Mouse (Mus musculus): ENCODE results near the gene Flt1. TPM values are rescaled to one million over a fixed set of nuclear protein-coding genes. Genes with fewer than 3 reads are reported as not detected.

The Flt1 gene
- polyA plus RNA-seq, 3 experiments from 2014 or later, result not detected

DNA sequence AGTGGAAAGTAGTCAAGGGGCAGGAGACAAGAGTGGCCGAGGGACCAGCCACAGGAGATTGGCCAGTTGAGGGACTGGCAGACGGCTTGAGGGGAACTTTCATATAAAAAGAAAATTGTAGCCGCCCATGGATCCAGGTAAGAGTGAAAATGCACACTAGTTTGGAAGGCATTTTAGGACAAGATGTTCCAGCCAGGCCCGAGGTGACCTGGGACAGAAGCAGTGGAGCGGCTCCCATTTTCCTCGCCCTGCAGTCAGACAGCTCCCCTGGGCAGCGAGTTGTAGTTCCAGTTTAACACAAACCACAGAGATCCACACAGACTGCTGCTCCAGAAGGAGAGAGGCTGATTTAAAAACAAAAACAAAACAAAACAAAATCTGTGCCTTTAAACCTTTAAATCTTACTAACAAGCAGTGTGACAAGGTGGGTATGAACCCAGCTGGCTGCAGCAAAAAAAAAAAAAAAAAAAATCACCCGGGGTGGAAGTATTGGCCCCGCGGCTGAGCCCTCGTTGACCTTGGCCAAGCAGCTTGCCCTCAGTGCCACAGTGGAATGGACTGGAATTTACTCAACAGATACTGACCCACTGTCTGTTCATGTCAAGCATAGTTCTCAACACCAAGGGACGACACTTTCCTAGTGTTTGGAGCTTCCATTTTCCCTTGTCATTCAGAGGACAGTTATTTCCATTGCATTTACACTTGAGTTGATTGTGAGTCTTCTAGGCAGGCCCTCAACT, 176.6 kb downstream of the Flt1 start:
- ATAC-seq, result no peak

DNA sequence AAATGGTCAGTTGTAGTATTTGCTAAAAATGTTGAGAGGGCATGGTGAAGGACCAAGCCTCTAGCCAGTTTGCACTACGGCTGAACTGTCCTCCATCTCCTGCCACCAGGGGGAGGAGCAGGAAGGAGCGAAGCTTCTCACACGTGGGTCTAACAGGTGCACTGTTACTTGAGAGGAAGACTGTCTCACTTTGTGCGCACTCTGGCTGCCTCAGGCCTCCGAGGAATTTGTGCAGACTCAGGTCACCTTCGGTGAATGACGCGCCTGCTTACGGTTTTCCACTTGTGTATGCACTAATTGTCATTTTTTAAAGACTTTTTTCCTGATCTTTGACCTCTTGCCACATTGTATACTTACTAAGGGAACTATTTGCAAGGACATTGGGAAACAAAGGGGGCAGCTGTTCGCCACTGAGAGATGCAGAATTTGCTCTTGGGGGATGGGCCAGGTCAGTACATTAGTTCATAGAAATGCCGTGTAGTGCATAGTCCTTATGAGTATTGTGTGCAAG, 180.0 kb downstream of the Flt1 start:
- ATAC-seq, result no peak

DNA sequence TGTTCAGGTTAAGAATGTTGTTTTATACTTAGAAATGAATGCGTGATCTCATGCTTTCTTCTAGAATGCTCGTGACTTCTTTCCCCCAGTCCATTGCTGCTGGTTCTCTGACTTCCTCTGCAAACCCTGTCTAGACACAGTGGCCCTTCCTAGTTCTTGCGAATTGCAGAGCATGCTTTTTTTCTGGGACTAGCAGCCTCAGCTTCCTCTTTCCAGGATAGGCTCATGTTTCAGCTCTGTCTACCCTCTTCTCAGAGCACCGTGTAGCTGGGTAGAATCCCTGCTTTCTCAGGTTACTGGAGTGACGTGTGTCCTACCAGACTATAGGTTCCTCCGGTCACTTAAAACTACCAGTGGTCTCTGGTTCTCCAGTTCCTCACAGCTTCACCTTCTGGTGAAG, 183.5 kb downstream of the Flt1 start:
- ATAC-seq, result no peak

DNA sequence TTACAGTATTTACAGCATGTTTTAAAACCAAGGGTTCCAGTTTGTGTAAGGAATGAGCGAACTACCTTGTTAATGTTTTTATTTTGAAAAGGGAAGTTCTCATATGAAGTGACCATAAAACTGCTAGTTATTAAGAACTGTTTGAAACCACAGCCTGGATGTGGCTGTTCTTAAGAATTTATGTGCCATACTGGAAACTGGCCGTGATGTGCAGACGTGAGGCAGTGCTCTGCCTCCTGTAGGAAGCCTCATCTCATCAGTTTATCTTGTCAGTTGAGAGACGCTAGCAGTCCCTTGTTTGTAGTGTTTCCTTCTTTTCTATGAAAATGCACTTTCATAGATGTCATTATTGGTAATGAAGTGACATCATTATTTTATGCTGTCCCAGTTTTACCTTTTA, 186.0 kb downstream of the Flt1 start:
- no peak for ATAC-seq

DNA sequence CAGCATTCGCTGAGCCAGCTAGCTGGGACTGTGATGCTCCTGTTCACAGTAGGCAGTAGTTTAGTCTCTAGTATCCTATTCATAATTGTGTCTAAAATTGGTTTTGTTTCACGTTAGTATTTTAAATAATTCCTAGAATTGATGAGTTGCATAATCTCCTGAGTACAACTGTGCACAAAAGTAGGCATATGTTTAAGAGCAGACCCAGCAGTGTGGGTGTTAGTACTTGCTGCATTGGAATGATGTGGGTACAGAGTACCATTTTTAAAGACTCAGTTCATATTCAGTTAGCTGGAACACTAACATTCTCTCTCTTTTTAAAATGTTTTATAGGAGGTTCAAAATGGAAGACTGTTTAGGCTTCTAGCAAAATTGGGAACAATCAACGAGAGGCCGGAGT, 186.4 kb downstream of the Flt1 start:
- ATAC-seq, result no peak

DNA sequence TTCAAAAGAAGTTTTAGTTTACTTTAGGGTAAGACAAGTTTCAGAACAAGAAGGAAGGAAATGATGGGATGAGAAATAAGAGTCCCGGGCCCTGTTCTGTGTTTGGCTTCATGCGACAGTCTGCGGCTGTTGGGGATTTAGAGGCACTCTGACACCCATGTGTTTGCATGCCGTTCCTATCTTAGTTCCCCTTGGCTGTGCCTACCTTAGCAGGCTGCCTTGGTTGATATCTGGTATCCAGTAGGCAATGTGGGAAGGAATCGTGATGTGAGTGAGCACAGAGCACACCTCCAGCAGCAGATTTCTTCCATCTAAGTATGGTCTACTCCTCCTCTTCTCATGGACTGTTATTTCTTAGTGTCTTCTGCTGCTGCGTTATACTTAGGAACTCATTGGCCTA, 193.8 kb downstream of the Flt1 start:
- no peak for ATAC-seq

DNA sequence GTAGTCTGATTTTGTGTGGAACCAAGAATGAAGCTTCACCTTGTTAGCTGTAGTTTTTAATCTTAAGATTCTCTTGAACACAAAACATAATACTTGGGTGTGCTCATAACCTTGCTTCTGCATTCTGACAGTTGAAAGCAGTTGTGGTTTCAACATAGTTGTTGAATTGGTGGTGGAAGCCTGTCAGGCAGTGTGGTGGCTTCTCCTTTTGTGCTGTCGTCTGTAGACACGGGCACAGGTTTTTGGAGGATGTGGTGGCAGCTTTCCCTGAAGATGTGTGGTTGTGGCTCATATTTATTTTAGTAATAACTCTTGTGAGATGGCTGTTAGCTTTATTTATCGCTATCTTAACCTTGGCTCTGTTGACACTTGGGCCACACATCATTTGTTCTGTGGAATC, 198.0 kb downstream of the Flt1 start:
- no peak for ATAC-seq

DNA sequence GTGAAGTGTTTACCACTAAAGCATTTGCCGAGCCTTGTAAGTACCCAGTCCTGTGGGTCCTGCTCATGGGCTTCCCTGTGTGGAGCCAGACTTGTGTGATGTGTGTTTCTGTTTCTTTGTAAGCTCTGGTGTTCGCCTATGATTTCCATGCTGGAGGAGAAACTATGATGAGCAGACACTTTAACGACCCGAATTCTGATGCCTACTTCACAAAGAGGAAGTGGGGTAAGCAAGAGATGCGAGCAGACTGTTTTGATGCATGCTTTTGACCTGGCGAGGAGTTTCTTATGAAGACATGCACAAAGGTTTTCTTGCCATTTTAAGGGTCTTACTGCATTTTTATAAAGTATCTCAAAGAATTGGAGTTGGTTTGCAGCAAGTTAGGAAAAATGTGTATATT, 198.8 kb downstream of the Flt1 start:
- ATAC-seq, result no peak

Other genes with a start within 250 kb of the Flt1 start
- gene Pomp, start 134.4 kb upstream of the Flt1 start, polyA plus RNA-seq (2017; shearing (Covaris generic)), result 100 to 1,000 TPM; 258 to 715 (median 487) TPM
- 10 to 100 TPM; 13.4 to 29.6 (median 21.5) TPM for gene Slc46a3, start 168.8 kb upstream of the Flt1 start, polyA plus RNA-seq (2017; shearing (Covaris generic))
- 10 to 100 TPM in 1 of 3 experiments, 1 to 10 TPM in 2; 1.9 to 10.2 (median 2.5) TPM for gene Mtus2, start 231.3 kb upstream of the Flt1 start, polyA plus RNA-seq (2017; shearing (Covaris generic))